ENCODE assay signal across 8 mouse cellular contexts in genomic region chr3:89266439-89266893, GRCm38 (mm10). TPM values are rescaled to one million over a fixed set of nuclear protein-coding genes. Genes with fewer than 3 reads are reported as not detected.
DNase-seq lines count a peak whose midpoint lies in the region; ATAC-seq lines count a peak whose summit lies in the region.

No protein-coding gene starts in this region.

- peak overlapping the region; percentile 79 for H3K27ac ChIP-seq in intestine, embryonic 16.5 days (ENCODE audit: low read length)
- H3K27ac ChIP-seq in limb, embryonic 12.5 days: peak overlapping the region; percentile 83
- H3K27ac ChIP-seq in midbrain, embryonic 13.5 days: peak overlapping the region; percentile 76

- H3K9ac ChIP-seq in intestine, embryonic 16.5 days (ENCODE audit: low read depth, low read length): peak overlapping the region; percentile 99
- peak overlapping the region; percentile 89 for H3K9ac ChIP-seq in limb, embryonic 12.5 days (replicated peaks)
- H3K9ac ChIP-seq in midbrain, embryonic 13.5 days (replicated peaks): peak overlapping the region; percentile 84

- H3K27me3 ChIP-seq in intestine, embryonic 16.5 days (replicated peaks; ENCODE audit: control insufficient read depth, insufficient read depth, low read length): no peaks in the 10 kb centered on the region
- H3K27me3 ChIP-seq in limb, embryonic 12.5 days: no peaks in the 10 kb centered on the region
- no peaks in the 10 kb centered on the region for H3K27me3 ChIP-seq in midbrain, embryonic 13.5 days

- peak; percentile 84 for ATAC-seq in common myeloid progenitor, adult 5-6 weeks (replicated peaks; ENCODE audit: low read depth, poor library complexity, severe bottlenecking)
- ATAC-seq in intestine, embryonic 16.5 days: peak; percentile 86
- peak; percentile 64 for ATAC-seq in limb, embryonic 12.5 days (ENCODE audit: insufficient number of reproducible peaks, insufficient read depth, low FRiP score, low TSS enrichment, low read depth)
- ATAC-seq in midbrain, embryonic 13.5 days: peak; percentile 93

- no peaks in the 10 kb centered on the region for H3K36me3 ChIP-seq in intestine, embryonic 16.5 days (ENCODE audit: control insufficient read depth, insufficient read depth, low read length)
- H3K36me3 ChIP-seq in limb, embryonic 12.5 days: peaks cover 3% of the 10 kb centered on the region; the same call in 1 of the 2 replicates
- no peaks in the 10 kb centered on the region for H3K36me3 ChIP-seq in midbrain, embryonic 13.5 days

- H3K4me2 ChIP-seq in intestine, embryonic 16.5 days (ENCODE audit: low read depth, low read length): peak overlapping the region; percentile 87
- H3K4me2 ChIP-seq in limb, embryonic 12.5 days: peak overlapping the region; percentile 91
- peak overlapping the region; percentile 82 for H3K4me2 ChIP-seq in midbrain, embryonic 13.5 days (replicated peaks)

- peak overlapping the region; percentile 82 for H3K4me3 ChIP-seq in intestine, embryonic 16.5 days (ENCODE audit: low read length)
- H3K4me3 ChIP-seq in limb, embryonic 12.5 days (replicated peaks): peak overlapping the region; percentile 76
- H3K4me3 ChIP-seq in midbrain, embryonic 13.5 days (replicated peaks): peak overlapping the region; percentile 64

- no peaks in the 10 kb centered on the region for H3K9me3 ChIP-seq in intestine, embryonic 16.5 days (ENCODE audit: control insufficient read depth, low read length)
- H3K9me3 ChIP-seq in limb, embryonic 12.5 days: no peaks in the 10 kb centered on the region
- no peaks in the 10 kb centered on the region for H3K9me3 ChIP-seq in midbrain, embryonic 13.5 days

- peaks cover 26% of the 10 kb centered on the region for H3K4me1 ChIP-seq in intestine, embryonic 16.5 days (ENCODE audit: control insufficient read depth, insufficient read depth, low read length)
- peaks cover 35% of the 10 kb centered on the region for H3K4me1 ChIP-seq in limb, embryonic 12.5 days (replicated peaks)
- H3K4me1 ChIP-seq in midbrain, embryonic 13.5 days (replicated peaks): peaks cover 40% of the 10 kb centered on the region

- DNase-seq in ovary, postnatal 14 days (ENCODE audit: low spot score): peak; percentile 51
- no peak for DNase-seq in ovary, adult 18-20 months (ENCODE audit: low spot score)
- peak; percentile 58 for DNase-seq in gastrocnemius, postnatal 25 days
- DNase-seq in spleen, postnatal 36 days (ENCODE audit: low spot score in 2 of 2): peak; percentile 79 to 82

- WGBS in intestine, embryonic 16.5 days: under 1% methylated on average over 20 of the region's 20 CpGs
- under 1% methylated on average over 20 of the region's 20 CpGs for WGBS in limb, embryonic 12.5 days
- under 1% methylated on average over 20 of the region's 20 CpGs for WGBS in midbrain, embryonic 13.5 days

RNA-seq across cellular contexts. Expression of gene Slc50a1, which starts 3.9 kb away (rescaled TPM):
- 32.5 and 65.3 TPM in 2 replicates for total RNA-seq in common myeloid progenitor, adult 5-6 weeks (2017)
- 10 to 100 TPM in 1 of 2 experiments, 1 to 10 TPM in 1; 8.2 to 11.4 TPM for total RNA-seq in gastrocnemius, postnatal 25 days (2021)
- polyA plus RNA-seq in intestine, embryonic 16.5 days (2015; fragmentation: Nextera tagmentation; extraction: Ambion mirVana): 62.7 and 74.1 TPM in 2 replicates
- 58.5 and 66.3 TPM in 2 replicates for polyA plus RNA-seq in limb, embryonic 12.5 days (2016; fragmentation: Nextera tagmentation; extraction: Ambion mirVana)
- 31.8 and 37.5 TPM in 2 replicates for polyA plus RNA-seq in midbrain, embryonic 13.5 days (2015; fragmentation: Nextera tagmentation; extraction: Ambion mirVana)

RNA-seq across cellular contexts. Expression of gene Dpm3, which starts 7.3 kb away (rescaled TPM):
- 63.6 and 66.6 TPM in 2 replicates for total RNA-seq in common myeloid progenitor, adult 5-6 weeks (2017)
- total RNA-seq in gastrocnemius, postnatal 25 days (2021): 10 to 100 TPM; 24.7 to 28.8 TPM
- polyA plus RNA-seq in intestine, embryonic 16.5 days (2015; fragmentation: Nextera tagmentation; extraction: Ambion mirVana): 119 and 126 TPM in 2 replicates
- 93.9 and 102 TPM in 2 replicates for polyA plus RNA-seq in limb, embryonic 12.5 days (2016; fragmentation: Nextera tagmentation; extraction: Ambion mirVana)
- polyA plus RNA-seq in midbrain, embryonic 13.5 days (2015; fragmentation: Nextera tagmentation; extraction: Ambion mirVana): 74.6 and 75.9 TPM in 2 replicates

RNA-seq across cellular contexts. Expression of gene Efna1, which starts 14.5 kb away (rescaled TPM):
- total RNA-seq in common myeloid progenitor, adult 5-6 weeks (2017): not detected in 2 replicates
- 10 to 100 TPM; 10.2 to 12.8 TPM for total RNA-seq in gastrocnemius, postnatal 25 days (2021)
- polyA plus RNA-seq in intestine, embryonic 16.5 days (2015; fragmentation: Nextera tagmentation; extraction: Ambion mirVana): 62.9 and 69.6 TPM in 2 replicates
- 36.9 and 40.4 TPM in 2 replicates for polyA plus RNA-seq in limb, embryonic 12.5 days (2016; fragmentation: Nextera tagmentation; extraction: Ambion mirVana)
- 9.7 and 10.7 TPM in 2 replicates for polyA plus RNA-seq in midbrain, embryonic 13.5 days (2015; fragmentation: Nextera tagmentation; extraction: Ambion mirVana)

RNA-seq across cellular contexts. Expression of gene Trim46, which starts 20.4 kb away (rescaled TPM):
- total RNA-seq in common myeloid progenitor, adult 5-6 weeks (2017): 0.49 and 7.1 TPM in 2 replicates
- total RNA-seq in gastrocnemius, postnatal 25 days (2021): under 1 TPM; 0.28 to 0.38 TPM
- polyA plus RNA-seq in intestine, embryonic 16.5 days (2015; fragmentation: Nextera tagmentation; extraction: Ambion mirVana): 3.9 TPM in 2 replicates
- polyA plus RNA-seq in limb, embryonic 12.5 days (2016; fragmentation: Nextera tagmentation; extraction: Ambion mirVana): 6.1 and 6.3 TPM in 2 replicates
- polyA plus RNA-seq in midbrain, embryonic 13.5 days (2015; fragmentation: Nextera tagmentation; extraction: Ambion mirVana): 58.6 and 59.4 TPM in 2 replicates

RNA-seq across cellular contexts. Expression of gene Krtcap2, which starts 20.7 kb away (rescaled TPM):
- 142 and 159 TPM in 2 replicates for total RNA-seq in common myeloid progenitor, adult 5-6 weeks (2017)
- total RNA-seq in gastrocnemius, postnatal 25 days (2021): 10 to 100 TPM; 66.6 to 78.8 TPM
- 316 and 334 TPM in 2 replicates for polyA plus RNA-seq in intestine, embryonic 16.5 days (2015; fragmentation: Nextera tagmentation; extraction: Ambion mirVana)
- 316 and 333 TPM in 2 replicates for polyA plus RNA-seq in limb, embryonic 12.5 days (2016; fragmentation: Nextera tagmentation; extraction: Ambion mirVana)
- 205 and 209 TPM in 2 replicates for polyA plus RNA-seq in midbrain, embryonic 13.5 days (2015; fragmentation: Nextera tagmentation; extraction: Ambion mirVana)
